Mouse (Mus musculus): ENCODE measurements at regions not wholly inside any gene's neighbourhood (a gene's known extent, or its start where the extent isn't known, plus 50 kb on each side); places are given as distances from the start of the nearest gene placed in this dataset.

GRCm38 (mm10) chr9:74021339-74021738, 52.6 kb upstream of the Unc13c start:
- ATAC-seq (replicated peaks; ENCODE audit: insufficient number of reproducible peaks, insufficient read depth, low FRiP score, low read depth), result peak; percentile 62
- Histone ChIP-seq H3K27me3 (0 out of 2 replicates have a peak, but pooled peaks cover 3% of the 10 kb centered on the region), H3K9me3 (replicated peaks) (no peaks in the 10 kb centered on the region), H3K27ac (no peak overlapping the region; the same call in 1 of the 2 replicates), H3K36me3 (no peaks in the 10 kb centered on the region), H3K9ac (no peak overlapping the region), H3K4me2 (peak overlapping the region; percentile 27; the same call in 1 of the 2 replicates), H3K4me3 (no peak overlapping the region), H3K4me1 (replicated peaks) (peaks cover 9% of the 10 kb centered on the region)
- 8% methylated on average over 6 of the region's 6 CpGs for WGBS

GRCm38 (mm10) chr9:74023922-74024321, 55.2 kb upstream of the Unc13c start:
- no peaks in the 10 kb centered on the region for H3K9me3 ChIP-seq (replicated peaks)
- ATAC-seq (replicated peaks; ENCODE audit: insufficient number of reproducible peaks, insufficient read depth, low FRiP score, low read depth), result no peak
- 55% methylated on average over 3 of the region's 3 CpGs for WGBS

GRCm38 (mm10) chr9:74026131-74026530, 57.4 kb upstream of the Unc13c start:
- Histone ChIP-seq H3K4me2 (no peak overlapping the region), H3K9ac (no peak overlapping the region), H3K9me3 (replicated peaks) (no peaks in the 10 kb centered on the region), H3K27me3 (0 out of 2 replicates have a peak, but pooled peaks cover 3% of the 10 kb centered on the region), H3K4me1 (replicated peaks) (peaks cover 6% of the 10 kb centered on the region), H3K36me3 (no peaks in the 10 kb centered on the region), H3K27ac (no peak overlapping the region), H3K4me3 (no peak overlapping the region)
- WGBS, result 32% methylated on average over 3 of the region's 3 CpGs
- ATAC-seq (replicated peaks; ENCODE audit: insufficient number of reproducible peaks, insufficient read depth, low FRiP score, low read depth), result no peak

More at GRCm38 (mm10) chr9:74023922-74024321, 55.2 kb upstream of the Unc13c start:
- Histone ChIP-seq H3K4me1 (replicated peaks) (peaks cover 9% of the 10 kb centered on the region), H3K4me2 (no peak overlapping the region), H3K9ac (no peak overlapping the region), H3K4me3 (no peak overlapping the region), H3K36me3 (no peaks in the 10 kb centered on the region), H3K27ac (no peak overlapping the region), H3K27me3 (0 out of 2 replicates have a peak, but pooled peaks cover 3% of the 10 kb centered on the region)

- H3K4me2 ChIP-seq, result no peak overlapping the region
- H3K9ac ChIP-seq, result no peak overlapping the region
- H3K27me3 ChIP-seq, result 0 out of 2 replicates have a peak, but pooled peaks cover 3% of the 10 kb centered on the region
- WGBS, result 37% methylated on average over 1 of the region's 1 CpGs
- H3K9me3 ChIP-seq (replicated peaks), result no peaks in the 10 kb centered on the region
- ATAC-seq (replicated peaks; ENCODE audit: insufficient number of reproducible peaks, insufficient read depth, low FRiP score, low read depth), result no peak
- H3K4me1 ChIP-seq (replicated peaks), result no peaks in the 10 kb centered on the region
- no peak overlapping the region for H3K27ac ChIP-seq
- H3K4me3 ChIP-seq, result no peak overlapping the region
- H3K36me3 ChIP-seq, result no peaks in the 10 kb centered on the region
Measured at GRCm38 (mm10) chr9:74028438-74028837, 59.7 kb upstream of the Unc13c start.

GRCm38 (mm10) chr9:74045936-74046335, 64.2 kb upstream of the Wdr72 start:
- H3K36me3 ChIP-seq, result no peaks in the 10 kb centered on the region
- H3K27ac ChIP-seq, result peak overlapping the region; percentile 54
- peak; percentile 73; the same call in 1 of the 2 replicates for ATAC-seq (replicated peaks; ENCODE audit: insufficient number of reproducible peaks, insufficient read depth, low FRiP score, low read depth)
- WGBS, result 35% methylated on average over 3 of the region's 3 CpGs
- no peak overlapping the region for H3K9ac ChIP-seq
- H3K9me3 ChIP-seq (replicated peaks), result no peaks in the 10 kb centered on the region
- no peak overlapping the region for H3K4me3 ChIP-seq
- peaks cover 7% of the 10 kb centered on the region for H3K4me1 ChIP-seq (replicated peaks)
- H3K27me3 ChIP-seq, result no peaks in the 10 kb centered on the region
- no peak overlapping the region for H3K4me2 ChIP-seq

GRCm38 (mm10) chr9:74049776-74050175, 60.4 kb upstream of the Wdr72 start:
- no peak overlapping the region for H3K4me3 ChIP-seq
- ATAC-seq (replicated peaks; ENCODE audit: insufficient number of reproducible peaks, insufficient read depth, low FRiP score, low read depth), result no peak
- no peaks in the 10 kb centered on the region for H3K36me3 ChIP-seq
- peaks cover 7% of the 10 kb centered on the region for H3K4me1 ChIP-seq (replicated peaks)
- H3K27ac ChIP-seq, result no peak overlapping the region
- WGBS, result 62% methylated on average over 3 of the region's 3 CpGs
- no peaks in the 10 kb centered on the region for H3K27me3 ChIP-seq
- H3K9me3 ChIP-seq (replicated peaks), result no peaks in the 10 kb centered on the region
- no peak overlapping the region for H3K4me2 ChIP-seq
- H3K9ac ChIP-seq, result no peak overlapping the region

GRCm38 (mm10) chr9:74056709-74057108, 53.4 kb upstream of the Wdr72 start:
- WGBS, result 47% methylated on average over 5 of the region's 5 CpGs
- Histone ChIP-seq H3K4me1 (replicated peaks) (peaks cover 8% of the 10 kb centered on the region), H3K9ac (no peak overlapping the region), H3K27me3 (no peaks in the 10 kb centered on the region), H3K9me3 (replicated peaks) (no peaks in the 10 kb centered on the region), H3K27ac (no peak overlapping the region), H3K36me3 (no peaks in the 10 kb centered on the region), H3K4me3 (no peak overlapping the region), H3K4me2 (no peak overlapping the region)
- ATAC-seq (replicated peaks; ENCODE audit: insufficient number of reproducible peaks, insufficient read depth, low FRiP score, low read depth), result no peak

GRCm38 (mm10) chr9:74057476-74058076, 52.6 kb upstream of the Wdr72 start:
- no peaks in the 10 kb centered on the region for H3K36me3 ChIP-seq
- no peaks in the 10 kb centered on the region for H3K27me3 ChIP-seq
- no peak overlapping the region for H3K4me2 ChIP-seq
- no peak for ATAC-seq (replicated peaks; ENCODE audit: insufficient number of reproducible peaks, insufficient read depth, low FRiP score, low read depth)
- WGBS, result 62% methylated on average over 3 of the region's 3 CpGs
- no peaks in the 10 kb centered on the region for H3K9me3 ChIP-seq (replicated peaks)
- H3K4me1 ChIP-seq (replicated peaks), result peaks cover 8% of the 10 kb centered on the region
- no peak overlapping the region for H3K27ac ChIP-seq
- no peak overlapping the region for H3K9ac ChIP-seq
- no peak overlapping the region for H3K4me3 ChIP-seq

- Histone ChIP-seq H3K36me3 (no peaks in the 10 kb centered on the region), H3K4me3 (no peak overlapping the region), H3K4me2 (0 out of 2 replicates have a peak overlapping the region, but pooled peaks have one; percentile 6), H3K9ac (no peak overlapping the region), H3K4me1 (replicated peaks) (peaks cover 8% of the 10 kb centered on the region), H3K27ac (0 out of 2 replicates have a peak overlapping the region, but pooled peaks have one; percentile 42), H3K9me3 (replicated peaks) (no peaks in the 10 kb centered on the region), H3K27me3 (no peaks in the 10 kb centered on the region)
- ATAC-seq (replicated peaks; ENCODE audit: insufficient number of reproducible peaks, insufficient read depth, low FRiP score, low read depth), result peak; percentile 43; the same call in 1 of the 2 replicates
- WGBS, result 19% methylated on average over 5 of the region's 5 CpGs
Measured at GRCm38 (mm10) chr9:74058269-74058871, 51.8 kb upstream of the Wdr72 start.

All from heart, embryonic 15.5 days (tissue).